Mouse (Mus musculus) limb, embryonic 15.5 days (tissue): ENCODE measurements around the gene Eln. TPM values are rescaled to one million over a fixed set of nuclear protein-coding genes. Genes with fewer than 3 reads are reported as not detected.

Source experiments
- polyA plus RNA-seq: library from polyadenylated mRNA; unstranded; fragments of >200 nt; fragmentation: Nextera tagmentation; extraction: Ambion mirVana; gene quantifications from 2 replicates; pipeline ENCODE4 v1.2.1, GENCODE M21; 2015

Eln gene
- polyA plus RNA-seq, 1 experiment from 2014 or later = 178 TPM

Other genes with a start within 250 kb of the Eln start
- 3.3 and 3.9 TPM in 2 replicates for gene Clip2, start 194.9 kb downstream of the Eln start, polyA plus RNA-seq
- gene Syna, start 187.2 kb downstream of the Eln start, polyA plus RNA-seq = 0.09 and 0.17 TPM in 2 replicates
- gene Rfc2, start 166.0 kb downstream of the Eln start, polyA plus RNA-seq = 226 and 241 TPM in 2 replicates
- 7.9 and 8.8 TPM in 2 replicates for gene Lat2, start 132.3 kb downstream of the Eln start, polyA plus RNA-seq
- 408 and 425 TPM in 2 replicates for gene Eif4h, start 107.8 kb downstream of the Eln start, polyA plus RNA-seq
- gene Limk1, start 58.7 kb downstream of the Eln start, polyA plus RNA-seq = 4.7 and 7.0 TPM in 2 replicates
- not detected in 2 replicates for gene Tmem270, start 159.4 kb upstream of the Eln start, polyA plus RNA-seq
- 0.27 and 1.3 TPM in 2 replicates for gene Cldn13, start 168.2 kb upstream of the Eln start, polyA plus RNA-seq
- gene Mettl27, start 185.0 kb upstream of the Eln start, polyA plus RNA-seq = 13.9 and 17.0 TPM in 2 replicates
- 46.3 and 68.0 TPM in 2 replicates for gene Cldn4, start 199.6 kb upstream of the Eln start, polyA plus RNA-seq
- 26.0 and 27.2 TPM in 2 replicates for gene Cldn3, start 238.9 kb upstream of the Eln start, polyA plus RNA-seq